Mouse (Mus musculus): ENCODE data around the gene Plcd4. TPM values are rescaled to one million over a fixed set of nuclear protein-coding genes. Genes with fewer than 3 reads are reported as not detected.
A peak's percentile ranks its signal among the peaks of the same experiment; 100 is the strongest.

Gene Plcd4
- polyA plus RNA-seq, 1 experiment from 2014 or later, result 1.6 TPM

- Histone ChIP-seq H3K9me3 (replicated peaks) (no peaks in the 10 kb centered on the region), H3K36me3 (ENCODE audit: poor library complexity, severe bottlenecking) (no peaks in the 10 kb centered on the region), H3K27me3 (no peaks in the 10 kb centered on the region), H3K4me2 (peak within 1 kb of the TSS; percentile 41), H3K4me3 (no peak within 1 kb of the TSS), H3K27ac (no peak within 1 kb of the TSS), H3K4me1 (peaks cover 13% of the 10 kb centered on the region), H3K9ac (no peak within 1 kb of the TSS)
- no peak for ATAC-seq
- 40% methylated on average over 4 of the region's 4 CpGs for WGBS
These were observed 1.5 kb downstream of the Plcd4 start, which contains the start of gene Usp37 for GRCm38 (mm10) chr1:74544184-74544583. Gene Usp37, minus strand, starts transcription at chr1:74544284.

DNA sequence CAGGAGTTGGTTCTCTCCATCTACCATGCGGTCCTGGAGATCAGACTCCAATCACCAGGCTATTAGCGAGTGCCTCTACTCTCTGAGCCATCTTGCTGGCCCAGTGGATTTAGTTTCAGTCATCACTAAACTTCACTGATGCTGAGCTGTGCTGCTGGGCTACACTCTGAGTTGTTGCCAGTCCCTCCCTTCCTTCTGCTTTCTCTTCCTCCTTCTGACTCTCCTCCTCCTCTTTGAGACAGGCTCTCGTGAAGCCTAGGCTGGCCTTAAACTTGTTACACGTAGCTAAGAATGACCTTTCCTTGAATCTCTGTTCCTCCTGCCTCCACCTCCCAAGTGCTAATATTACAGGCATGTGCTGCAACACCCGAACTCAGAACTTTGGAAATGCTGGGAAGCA lies 16.4 kb downstream of the Plcd4 start:
- Histone ChIP-seq H3K4me1 (no peaks in the 10 kb centered on the region), H3K36me3 (ENCODE audit: poor library complexity, severe bottlenecking) (peaks cover 14% of the 10 kb centered on the region), H3K27ac (no peak overlapping the region), H3K9me3 (replicated peaks) (no peaks in the 10 kb centered on the region), H3K4me2 (no peak overlapping the region), H3K4me3 (no peak overlapping the region), H3K27me3 (no peaks in the 10 kb centered on the region), H3K9ac (no peak overlapping the region)
- ATAC-seq, result no peak
- 87% methylated on average over 5 of the region's 5 CpGs for WGBS

DNA sequence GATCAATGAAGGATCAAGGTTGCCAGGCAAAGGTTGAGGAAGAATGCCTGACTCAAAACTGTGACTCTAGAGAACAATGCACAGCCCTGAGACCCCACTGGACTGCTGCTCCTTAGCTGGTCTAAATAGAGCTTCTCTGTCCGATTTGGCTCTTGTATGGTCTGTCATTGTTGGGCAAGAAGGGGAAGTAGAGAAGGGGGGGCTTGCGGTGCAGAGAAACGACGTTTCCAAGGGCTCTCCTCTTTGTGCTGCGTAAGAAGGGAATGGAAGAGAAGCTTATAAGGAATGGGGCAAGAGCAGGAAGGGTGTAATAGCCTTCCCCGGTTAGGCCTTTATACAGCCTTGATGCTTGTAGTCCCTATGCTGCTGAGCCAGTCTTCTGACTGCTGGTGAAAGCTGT lies 23.1 kb downstream of the Plcd4 start:
- WGBS, result 73% methylated on average over 6 of the region's 6 CpGs
- Histone ChIP-seq H3K27ac (no peak overlapping the region), H3K4me1 (no peaks in the 10 kb centered on the region), H3K4me2 (no peak overlapping the region), H3K27me3 (no peaks in the 10 kb centered on the region), H3K4me3 (no peak overlapping the region), H3K9me3 (replicated peaks) (no peaks in the 10 kb centered on the region), H3K36me3 (ENCODE audit: poor library complexity, severe bottlenecking) (peaks cover 78% of the 10 kb centered on the region), H3K9ac (no peak overlapping the region)
- ATAC-seq, result no peak

DNA sequence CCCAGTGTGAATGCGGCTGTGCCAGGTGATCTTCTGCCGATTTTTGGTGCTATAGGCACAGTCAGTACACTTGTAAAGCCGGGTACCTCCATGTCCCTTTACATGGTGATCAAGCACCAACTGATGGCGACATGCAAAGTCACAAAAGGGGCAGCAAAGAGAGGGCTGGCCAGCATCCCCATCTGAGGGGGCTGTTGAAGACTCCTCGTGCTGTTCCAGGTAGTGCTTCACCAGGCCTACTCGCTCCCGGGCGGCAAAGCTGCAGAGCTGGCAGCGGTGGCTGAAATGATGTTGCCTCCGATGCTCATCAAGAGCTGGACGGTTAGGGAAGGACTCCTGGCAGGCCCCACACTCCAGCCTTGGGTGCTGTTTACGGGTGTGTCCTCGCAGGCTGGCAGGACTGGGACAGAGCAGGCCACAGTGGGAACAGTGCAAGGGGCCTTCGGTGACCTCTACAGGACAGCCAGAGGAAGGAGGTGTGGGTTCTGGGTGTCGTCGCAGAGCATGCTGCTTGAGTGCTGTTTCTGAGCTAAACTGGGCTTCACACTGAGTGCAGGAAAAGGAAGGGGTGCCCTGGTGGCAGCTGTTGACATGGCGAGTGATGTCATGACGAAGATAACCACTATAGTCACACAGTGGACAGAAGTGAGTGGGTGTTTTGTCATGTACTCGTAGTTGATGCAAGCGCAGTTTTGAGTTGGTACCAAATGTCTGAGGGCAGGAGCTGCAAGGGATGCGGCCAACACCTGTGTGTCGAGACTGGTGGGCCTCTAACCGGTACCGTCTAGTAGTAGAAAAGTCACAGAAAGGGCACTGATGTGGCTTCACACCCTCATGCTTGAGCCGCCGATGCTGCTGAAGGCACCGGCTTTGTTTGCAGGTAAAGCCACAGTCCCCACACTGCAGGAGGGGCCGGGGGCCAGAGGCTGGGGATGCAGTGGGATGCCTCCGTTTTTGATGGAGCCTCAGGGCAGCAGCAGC lies 27.3 kb downstream of the Plcd4 start:
- Histone ChIP-seq H3K9ac (no peak overlapping the region), H3K4me1 (no peaks in the 10 kb centered on the region), H3K36me3 (ENCODE audit: poor library complexity, severe bottlenecking) (peaks cover 95% of the 10 kb centered on the region), H3K27me3 (no peaks in the 10 kb centered on the region), H3K4me3 (no peak overlapping the region), H3K27ac (no peak overlapping the region), H3K4me2 (no peak overlapping the region), H3K9me3 (replicated peaks) (no peaks in the 10 kb centered on the region)
- no peak for ATAC-seq
- WGBS, result 93% methylated on average over 29 of the region's 29 CpGs

- Histone ChIP-seq H3K9ac (no peak overlapping the region), H3K4me3 (no peak overlapping the region), H3K36me3 (ENCODE audit: poor library complexity, severe bottlenecking) (peaks cover 38% of the 10 kb centered on the region), H3K4me1 (peaks cover 22% of the 10 kb centered on the region), H3K9me3 (replicated peaks) (no peaks in the 10 kb centered on the region), H3K4me2 (no peak overlapping the region), H3K27ac (no peak overlapping the region), H3K27me3 (no peaks in the 10 kb centered on the region)
- no peak for ATAC-seq
- 73% methylated on average over 3 of the region's 3 CpGs for WGBS
These were observed 39.9 kb downstream of the Plcd4 start for GRCm38 (mm10) chr1:74582621-74583020.

DNA sequence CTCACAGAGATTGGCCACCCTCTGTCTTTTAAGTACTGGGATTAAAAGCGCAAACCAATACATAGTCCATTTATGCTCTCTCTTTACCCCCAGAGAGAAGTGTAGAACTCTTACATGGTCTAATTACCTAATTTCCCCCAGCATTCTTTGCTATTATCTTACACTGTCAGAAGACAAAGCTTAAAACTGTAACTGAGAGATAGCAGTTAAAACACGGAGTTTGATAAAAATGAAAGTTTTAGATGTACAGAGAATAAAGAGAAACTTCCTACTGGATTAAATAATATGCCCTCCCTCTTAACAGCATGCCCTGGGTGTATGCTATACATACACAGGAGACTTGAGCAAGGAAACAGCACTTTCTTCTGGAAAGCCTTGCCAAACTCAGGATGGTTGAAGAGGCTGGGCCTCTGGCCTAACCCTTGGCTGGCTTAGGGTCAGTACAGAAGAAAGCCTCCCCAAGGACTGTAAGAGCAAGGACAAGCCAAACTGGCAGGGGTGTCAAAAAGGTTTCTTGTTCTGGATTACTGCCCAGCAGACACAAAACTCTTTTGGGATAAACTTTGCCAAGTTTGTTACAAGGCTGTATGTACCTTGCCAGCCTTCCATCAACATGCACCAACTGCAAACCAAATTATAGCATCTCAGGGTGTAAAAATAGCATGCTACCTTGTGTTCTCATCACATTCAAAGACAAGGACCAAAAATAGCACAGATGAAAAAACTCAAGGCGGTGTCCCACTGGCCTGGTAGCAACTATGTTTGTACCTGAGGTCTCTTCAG lies 42.1 kb downstream of the Plcd4 start:
- H3K9ac ChIP-seq, result no peak overlapping the region

GRCm38 (mm10) chr1:74587233-74587772 lies 44.6 kb downstream of the Plcd4 start:
- under 1% methylated on average over 23 of the region's 24 CpGs for WGBS
- H3K9ac ChIP-seq, result peak overlapping the region; percentile 88
- no peak for ATAC-seq

More for the DNA sequence above, 42.1 kb downstream of the Plcd4 start:
- Histone ChIP-seq H3K4me1 (peaks cover 32% of the 10 kb centered on the region), H3K4me2 (no peak overlapping the region), H3K27me3 (no peaks in the 10 kb centered on the region), H3K9me3 (replicated peaks) (no peaks in the 10 kb centered on the region), H3K4me3 (no peak overlapping the region), H3K27ac (no peak overlapping the region), H3K36me3 (ENCODE audit: poor library complexity, severe bottlenecking) (peaks cover 18% of the 10 kb centered on the region)
- no peak for ATAC-seq
- 96% methylated on average over 3 of the region's 3 CpGs for WGBS

GRCm38 (mm10) chr1:74587773-74588445 lies 45.2 kb downstream of the Plcd4 start, which contains the start of the genes Zfp142 and Bcs1l:
Gene Zfp142, minus strand, starts transcription at chr1:74588246.
Gene Bcs1l, plus strand, starts transcription at chr1:74588289.
- WGBS, result under 1% methylated on average over 48 of the region's 48 CpGs
- peak; percentile 99 for ATAC-seq
- no peaks in the 10 kb centered on the region for H3K9me3 ChIP-seq (replicated peaks)

More at GRCm38 (mm10) chr1:74587233-74587772, 44.6 kb downstream of the Plcd4 start:
- Histone ChIP-seq H3K27ac (peak overlapping the region; percentile 88), H3K36me3 (ENCODE audit: poor library complexity, severe bottlenecking) (peaks cover 33% of the 10 kb centered on the region), H3K9me3 (replicated peaks) (no peaks in the 10 kb centered on the region), H3K4me2 (peak overlapping the region; percentile 96), H3K4me3 (peak overlapping the region; percentile 85), H3K4me1 (peaks cover 32% of the 10 kb centered on the region), H3K27me3 (no peaks in the 10 kb centered on the region)

DNA sequence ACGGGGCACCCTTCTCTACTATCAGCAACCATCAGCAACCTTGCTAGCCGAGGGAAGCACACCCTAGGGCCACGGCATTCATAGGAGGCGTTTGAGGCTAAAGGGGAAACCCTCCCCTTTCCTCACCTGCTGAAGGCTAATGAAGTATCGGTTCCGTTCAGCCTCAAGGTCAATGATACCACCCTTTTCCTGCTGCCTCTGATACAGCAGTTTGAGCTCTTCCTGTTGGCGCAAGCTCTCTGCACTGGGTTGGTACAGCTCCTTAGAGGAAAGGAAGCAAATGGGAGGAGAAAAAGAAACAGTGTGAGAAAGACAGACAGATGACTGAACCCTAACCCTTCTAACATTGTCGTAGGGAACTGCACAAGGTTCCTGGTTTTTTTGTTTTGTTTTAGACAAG lies 51.7 kb downstream of the Plcd4 start:
- Histone ChIP-seq H3K36me3 (ENCODE audit: poor library complexity, severe bottlenecking) (peaks cover 88% of the 10 kb centered on the region), H3K4me3 (no peak overlapping the region), H3K4me2 (no peak overlapping the region), H3K4me1 (0 out of 2 replicates have a peak, but pooled peaks cover under 1% of the 10 kb centered on the region), H3K9me3 (replicated peaks) (no peaks in the 10 kb centered on the region), H3K27me3 (no peaks in the 10 kb centered on the region), H3K9ac (no peak overlapping the region), H3K27ac (no peak overlapping the region)
- WGBS, result 89% methylated on average over 8 of the region's 8 CpGs
- no peak for ATAC-seq

More at GRCm38 (mm10) chr1:74587773-74588445, 45.2 kb downstream of the Plcd4 start, which contains the start of the genes Zfp142 and Bcs1l:
- peak within 1 kb of the TSS; percentile 88 for H3K27ac ChIP-seq
- peak within 1 kb of the TSS; percentile 96 for H3K4me2 ChIP-seq
- peaks cover 32% of the 10 kb centered on the region for H3K4me1 ChIP-seq
- peak within 1 kb of the TSS; percentile 88 for H3K9ac ChIP-seq
- no peaks in the 10 kb centered on the region for H3K27me3 ChIP-seq
- peak within 1 kb of the TSS; percentile 85 for H3K4me3 ChIP-seq
- H3K36me3 ChIP-seq (ENCODE audit: poor library complexity, severe bottlenecking), result peaks cover 36% of the 10 kb centered on the region

- Histone ChIP-seq H3K9me3 (replicated peaks) (no peaks in the 10 kb centered on the region), H3K27me3 (no peaks in the 10 kb centered on the region), H3K27ac (no peak overlapping the region), H3K9ac (peak overlapping the region; percentile 89), H3K4me2 (peak overlapping the region; percentile 89), H3K4me1 (peaks cover 16% of the 10 kb centered on the region), H3K4me3 (peak overlapping the region; percentile 91), H3K36me3 (ENCODE audit: poor library complexity, severe bottlenecking) (peaks cover 48% of the 10 kb centered on the region)
- ATAC-seq, result peak; percentile 75
- WGBS, result 9% methylated on average over 26 of the region's 26 CpGs
These were observed 58.0 kb downstream of the Plcd4 start for GRCm38 (mm10) chr1:74600501-74601266.
